Mouse (Mus musculus): Measurements from ENCODE around the gene Cry2.
"Not testable (repeated sequence)": the region's sequence is repeated elsewhere in the genome, so short reads cannot be mapped to it uniquely, and the experiment has no call there.

Gene Cry2

GRCm38 (mm10) chr2:92433578-92434374 is at the start of gene Cry2:
Gene Cry2, minus strand, starts transcription at chr2:92434043.
- in situ Hi-C loops (cut with MboI, MseI), result loop anchor here (5.0 to 10.0 kb wide), 2 partner anchors 59 to 61 kb away; partner anchors contain the start of genes Large2 (in 2 of the 2) and Pex16 (in 2 of the 2)

- in situ Hi-C loops (cut with MboI, MseI), result no loop called here
Observed at GRCm38 (mm10) chr2:92483505-92483904, 49.7 kb upstream of the Cry2 start.

GRCm38 (mm10) chr2:92482551-92482950 is 48.7 kb upstream of the Cry2 start:
- in situ Hi-C loops (cut with MboI, MseI), result no loop called here

GRCm38 (mm10) chr2:92478313-92478688 is 44.5 kb upstream of the Cry2 start:
- in situ Hi-C loops (cut with MboI, MseI), result no loop called here

GRCm38 (mm10) chr2:92477672-92478312 is 43.9 kb upstream of the Cry2 start:
- in situ Hi-C loops (cut with MboI, MseI), result no loop called here

GRCm38 (mm10) chr2:92476580-92476979 is 42.7 kb upstream of the Cry2 start:
- in situ Hi-C loops (cut with MboI, MseI), result not testable (repeated sequence)

GRCm38 (mm10) chr2:92475711-92476110 is 41.9 kb upstream of the Cry2 start:
- in situ Hi-C loops (cut with MboI, MseI), result no loop called here

- in situ Hi-C loops (cut with MboI, MseI), result no loop called here
Observed at GRCm38 (mm10) chr2:92474920-92475319, 41.1 kb upstream of the Cry2 start.

GRCm38 (mm10) chr2:92471886-92472670 is 38.2 kb upstream of the Cry2 start:
- in situ Hi-C loops (cut with MboI, MseI), result no loop called here

GRCm38 (mm10) chr2:92464690-92465089 is 30.8 kb upstream of the Cry2 start:
- in situ Hi-C loops (cut with MboI, MseI), result no loop called here

- in situ Hi-C loops (cut with MboI, MseI), result no loop called here
Observed at GRCm38 (mm10) chr2:92461215-92461614, 27.4 kb upstream of the Cry2 start.

- in situ Hi-C loops (cut with MboI, MseI), result loop anchor here in 1 of 2 experiments (10.0 kb wide), 2 partner anchors 995 to 1205 kb away; partner anchors contain the start of gene Pacsin3
Observed at GRCm38 (mm10) chr2:92459921-92460707, 26.3 kb upstream of the Cry2 start, which contains the start of gene Slc35c1. Gene Slc35c1, minus strand, starts transcription at chr2:92460538.

- in situ Hi-C loops (cut with MboI, MseI), result loop anchor here in 1 of 2 experiments (10.0 kb wide), 2 partner anchors 995 to 1205 kb away; partner anchors contain the start of gene Pacsin3
Observed at GRCm38 (mm10) chr2:92459141-92459920, 25.5 kb upstream of the Cry2 start.

GRCm38 (mm10) chr2:92458481-92458880 is 24.6 kb upstream of the Cry2 start:
- in situ Hi-C loops (cut with MboI, MseI), result loop anchor here in 1 of 2 experiments (10.0 kb wide), 2 partner anchors 996 to 1204 kb away; partner anchors contain the start of gene Pacsin3

- in situ Hi-C loops (cut with MboI, MseI), result loop anchor here in 1 of 2 experiments (10.0 kb wide), 2 partner anchors 998 to 1202 kb away; partner anchors contain the start of gene Pacsin3
Observed at GRCm38 (mm10) chr2:92456970-92457530, 23.2 kb upstream of the Cry2 start.

- in situ Hi-C loops (cut with MboI, MseI), result loop anchor here in 1 of 2 experiments (10.0 kb wide), 2 partner anchors 999 to 1201 kb away; partner anchors contain the start of gene Pacsin3
Observed at GRCm38 (mm10) chr2:92455704-92456103, 21.9 kb upstream of the Cry2 start.

- in situ Hi-C loops (cut with MboI, MseI), result loop anchor here in 1 of 2 experiments (10.0 kb wide), 2 partner anchors 1001 to 1199 kb away; partner anchors contain the start of gene Pacsin3
Observed at GRCm38 (mm10) chr2:92454166-92454565, 20.3 kb upstream of the Cry2 start.

GRCm38 (mm10) chr2:92451126-92451525 is 17.3 kb upstream of the Cry2 start:
- in situ Hi-C loops (cut with MboI, MseI), result loop anchor here in 1 of 2 experiments (10.0 kb wide), 2 partner anchors 1004 to 1196 kb away; partner anchors contain the start of gene Pacsin3

- in situ Hi-C loops (cut with MboI, MseI), result loop anchor here (10.0 kb wide), 2 partner anchors 282 to 1772 kb away; partner anchors contain the start of gene Nup160 (in 1 of the 2)
Observed at GRCm38 (mm10) chr2:92447121-92447740, 13.4 kb upstream of the Cry2 start.

Data from T-helper 17 cell (primary cell).